Mouse (Mus musculus) heart, postnatal 0 days (tissue): ENCODE data around the gene Smchd1. TPM values are rescaled to one million over a fixed set of nuclear protein-coding genes. Genes with fewer than 3 reads are reported as not detected.

Source experiments
- ATAC-seq: fragments of 200-750 bp; cut with Nextera tagmentation; 2 replicates; pipeline ENCODE4 v1.8.0; 2017; ENCODE audit warnings: low read depth, moderate number of reproducible peaks, moderate library complexity; ENCODE audit not compliant: insufficient read depth
- DNase-seq: peaks from one replicate; pipeline ENCODE4 v3.0.0-alpha.2; 2016; ENCODE audit warnings: low spot score
- H3K27ac ChIP-seq: fragments of 300-500 bp; sonication (generic); 2 replicates; pipeline ENCODE4 v1.5.1; 2014; ENCODE audit warnings: low read depth, mild to moderate bottlenecking
- H3K27me3 ChIP-seq: fragments of 300-500 bp; sonication (generic); 2 replicates; pipeline ENCODE4 v1.6.1; 2014; ENCODE audit warnings: low read length, mixed read lengths; ENCODE audit not compliant: control insufficient read depth, insufficient read depth
- H3K36me3 ChIP-seq: fragments of 300-500 bp; sonication (generic); replicated peaks from 2 replicates; pipeline ENCODE4 v1.6.1; 2014; ENCODE audit warnings: low read length, mixed read lengths; ENCODE audit not compliant: control insufficient read depth, insufficient read depth
- H3K4me1 ChIP-seq: fragments of 300-500 bp; sonication (generic); 2 replicates; pipeline ENCODE4 v1.6.1; 2014; ENCODE audit warnings: antibody characterized with exemption; ENCODE audit not compliant: control insufficient read depth, insufficient read depth
- H3K4me2 ChIP-seq: fragments of 300-500 bp; sonication (generic); 2 replicates; pipeline ENCODE4 v1.6.1; 2014; ENCODE audit warnings: low read depth, mild to moderate bottlenecking, low read length, moderate library complexity
- H3K4me3 ChIP-seq: fragments of 300-500 bp; sonication (generic); 2 replicates; pipeline ENCODE4 v1.5.1; 2014; ENCODE audit warnings: low read depth, low read length
- H3K9ac ChIP-seq: fragments of 300-500 bp; sonication (generic); replicated peaks from 2 replicates; pipeline ENCODE4 v1.6.1; 2014; ENCODE audit warnings: low read depth, low read length, mixed read lengths
- H3K9me3 ChIP-seq: fragments of 300-500 bp; sonication (generic); replicated peaks from 2 replicates; pipeline ENCODE4 v1.6.1; 2016; ENCODE audit warnings: low read length; ENCODE audit not compliant: control insufficient read depth
- CTCF ChIP-seq: IDR thresholded peaks from 2 replicates; pipeline ENCODE4 v1.5.1; 2016; ENCODE audit warnings: antibody characterized with exemption, control low read depth, low read depth
- EP300 ChIP-seq: IDR thresholded peaks from 2 replicates; pipeline ENCODE4 v1.6.1; 2016; ENCODE audit warnings: antibody characterized with exemption, low read depth
- WGBS: fragments of 180-500 bp; shearing (Covaris S2); extraction: QIAGEN DNeasy Blood & Tissue Kit; methylation state at CpG from one replicate; pipeline ENCODE4 v1.1.7; 2014; 5-methylcytosine and 5-hydroxymethylcytosine counted together
- polyA plus RNA-seq: library from polyadenylated mRNA; unstranded; fragments of >200 nt; fragmentation: Nextera tagmentation; extraction: Ambion mirVana; gene quantifications from 2 replicates; pipeline ENCODE4 v1.2.1, GENCODE M21; 2015
- total RNA-seq: library from RNA; depleted of rRNA; stranded (reverse); fragments of >200 nt; gene quantifications from 2 replicates; pipeline ENCODE4 v1.2.3, GENCODE M21; 2014; ENCODE audit warnings: low replicate concordance; rRNA removed

The Smchd1 gene
- total and polyA plus RNA-seq, 2 experiments from 2014 or later: 16.1 to 18.7 TPM

GRCm38 (mm10) chr17:71306091-71306490 is 169.1 kb downstream of the Smchd1 start:
- H3K36me3 ChIP-seq: no peaks in the 10 kb centered on the region
- 75% methylated on average over 6 of the region's 6 CpGs for WGBS
- ATAC-seq: no peak
- no peak overlapping the region for H3K9ac ChIP-seq
- peaks cover 17% of the 10 kb centered on the region for H3K4me1 ChIP-seq
- H3K27me3 ChIP-seq: no peaks in the 10 kb centered on the region
- no peak overlapping the region for H3K4me2 ChIP-seq
- no peak overlapping the region for H3K27ac ChIP-seq
- no peak for DNase-seq
- no peaks in the 10 kb centered on the region for H3K9me3 ChIP-seq
- no peak for TF ChIP-seq CTCF
- no peak for TF ChIP-seq EP300
- no peak overlapping the region for H3K4me3 ChIP-seq

- Histone ChIP-seq H3K4me3 (no peak overlapping the region), H3K9me3 (no peaks in the 10 kb centered on the region), H3K4me2 (no peak overlapping the region), H3K27ac (no peak overlapping the region), H3K9ac (no peak overlapping the region), H3K36me3 (no peaks in the 10 kb centered on the region), H3K27me3 (no peaks in the 10 kb centered on the region), H3K4me1 (peaks cover 16% of the 10 kb centered on the region)
- 52% methylated on average over 6 of the region's 6 CpGs for WGBS
- TF ChIP-seq EP300 (no peak), CTCF (no peak)
- no peak for ATAC-seq
- no peak for DNase-seq
Measured at GRCm38 (mm10) chr17:71303444-71303843, 171.7 kb downstream of the Smchd1 start.

GRCm38 (mm10) chr17:71301413-71301812 is 173.7 kb downstream of the Smchd1 start:
- Histone ChIP-seq H3K9me3 (no peaks in the 10 kb centered on the region), H3K9ac (no peak overlapping the region), H3K4me1 (peaks cover under 1% of the 10 kb centered on the region; the same call in 1 of the 2 replicates), H3K27me3 (no peaks in the 10 kb centered on the region), H3K4me2 (no peak overlapping the region), H3K27ac (no peak overlapping the region), H3K36me3 (no peaks in the 10 kb centered on the region), H3K4me3 (no peak overlapping the region)
- DNase-seq (no peak), ATAC-seq (no peak)
- TF ChIP-seq EP300 (no peak), CTCF (no peak)
- 82% methylated on average over 5 of the region's 5 CpGs for WGBS

GRCm38 (mm10) chr17:71300338-71300737 is 174.8 kb downstream of the Smchd1 start:
- Histone ChIP-seq H3K9ac (no peak overlapping the region), H3K27me3 (no peaks in the 10 kb centered on the region), H3K4me1 (no peaks in the 10 kb centered on the region), H3K36me3 (no peaks in the 10 kb centered on the region), H3K9me3 (no peaks in the 10 kb centered on the region), H3K27ac (no peak overlapping the region), H3K4me2 (no peak overlapping the region), H3K4me3 (no peak overlapping the region)
- ATAC-seq: no peak
- 68% methylated on average over 2 of the region's 2 CpGs for WGBS
- no peak for DNase-seq
- TF ChIP-seq CTCF (no peak), EP300 (no peak)

GRCm38 (mm10) chr17:71299879-71300278 is 175.3 kb downstream of the Smchd1 start:
- Histone ChIP-seq H3K4me1 (0 out of 2 replicates have a peak, but pooled peaks cover 1% of the 10 kb centered on the region), H3K9ac (no peak overlapping the region), H3K4me3 (no peak overlapping the region), H3K9me3 (no peaks in the 10 kb centered on the region), H3K36me3 (no peaks in the 10 kb centered on the region), H3K27me3 (no peaks in the 10 kb centered on the region), H3K4me2 (no peak overlapping the region), H3K27ac (no peak overlapping the region)
- WGBS: 70% methylated on average over 4 of the region's 4 CpGs
- ATAC-seq (no peak), DNase-seq (no peak)
- TF ChIP-seq CTCF: no peak
- no peak for TF ChIP-seq EP300

- Histone ChIP-seq H3K4me3 (no peak overlapping the region), H3K36me3 (no peaks in the 10 kb centered on the region), H3K27me3 (no peaks in the 10 kb centered on the region), H3K27ac (no peak overlapping the region), H3K4me1 (peaks cover 45% of the 10 kb centered on the region), H3K9ac (no peak overlapping the region), H3K9me3 (no peaks in the 10 kb centered on the region), H3K4me2 (no peak overlapping the region)
- DNase-seq (no peak), ATAC-seq (no peak)
- 72% methylated on average over 3 of the region's 3 CpGs for WGBS
- no peak for TF ChIP-seq EP300
Measured at GRCm38 (mm10) chr17:71294570-71294969, 180.6 kb downstream of the Smchd1 start.

Other genes starting within 250 kb of the Smchd1 start
- 86.4 and 107 TPM in 2 replicates for gene Emilin2, start 163.4 kb downstream of the Smchd1 start, total RNA-seq
- gene Emilin2, start 163.4 kb downstream of the Smchd1 start, polyA plus RNA-seq: 58.5 and 65.3 TPM in 2 replicates
- gene Gm4707, start 15.4 kb downstream of the Smchd1 start, total RNA-seq: 0.69 and 5.1 TPM in 2 replicates
- 0.90 and 1.5 TPM in 2 replicates for gene Gm4707, start 15.4 kb downstream of the Smchd1 start, polyA plus RNA-seq
- gene Ndc80, start 51.5 kb upstream of the Smchd1 start, total RNA-seq: 6.4 and 8.3 TPM in 2 replicates
- gene Ndc80, start 51.5 kb upstream of the Smchd1 start, polyA plus RNA-seq: 9.9 and 11.6 TPM in 2 replicates
- gene Spdya, start 76.7 kb upstream of the Smchd1 start, total RNA-seq: not detected in 2 replicates
- gene Spdya, start 76.7 kb upstream of the Smchd1 start, polyA plus RNA-seq: 0.27 and 0.32 TPM in 2 replicates
- gene Wdr43, start 140.6 kb upstream of the Smchd1 start, total RNA-seq: 14.4 and 28.2 TPM in 2 replicates
- 19.6 and 22.5 TPM in 2 replicates for gene Wdr43, start 140.6 kb upstream of the Smchd1 start, polyA plus RNA-seq
- 0.46 and 2.7 TPM in 2 replicates for gene Togaram2, start 197.9 kb upstream of the Smchd1 start, total RNA-seq
- gene Togaram2, start 197.9 kb upstream of the Smchd1 start, polyA plus RNA-seq: 1.0 and 1.1 TPM in 2 replicates